ENCODE assay signal across 9 mouse cellular contexts in the genomic region with DNA sequence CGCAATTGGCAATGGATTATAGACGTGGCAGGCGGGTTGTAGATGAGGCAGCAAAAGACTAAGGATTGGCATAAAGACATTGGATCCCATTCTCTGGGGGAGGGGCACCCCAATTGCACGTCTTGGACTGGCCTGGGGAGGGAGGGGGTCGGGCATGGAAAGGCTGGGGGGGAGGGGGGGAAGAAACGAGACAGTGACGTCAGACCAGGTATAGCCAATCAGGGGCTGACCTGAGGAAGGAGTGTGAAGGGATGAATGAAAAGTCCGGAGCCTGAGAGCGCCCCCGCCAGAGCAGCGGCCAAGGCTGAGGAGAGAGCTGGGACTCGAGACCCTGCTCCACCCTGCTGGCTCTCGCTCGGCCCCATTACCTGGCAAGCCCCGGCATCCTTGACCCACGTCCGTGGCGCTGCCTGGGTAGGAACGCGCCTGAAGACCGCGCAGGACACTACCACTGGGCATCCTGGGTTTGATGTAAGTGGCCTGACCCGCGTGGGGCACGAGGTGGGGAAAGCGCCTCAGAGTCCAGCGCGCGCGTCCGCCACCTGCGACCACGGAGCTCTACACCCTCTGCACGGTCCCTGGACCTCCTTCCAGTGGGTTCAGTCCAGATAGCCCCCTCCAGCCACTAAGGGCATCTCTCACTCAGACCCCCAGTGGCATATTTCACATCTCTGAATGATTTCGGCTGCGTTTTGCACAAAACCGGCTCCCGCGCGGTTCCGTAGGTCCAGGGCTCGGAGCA. TPM values are rescaled to one million over a fixed set of nuclear protein-coding genes. Genes with fewer than 3 reads are reported as not detected.
DNase-seq lines count a peak whose midpoint lies in the region; ATAC-seq and TF ChIP-seq lines count a peak whose summit lies in the region.
"Had no signal": no experiment of that assay in that cellular context is flagged by ENCODE, and none has a peak within 500 bp of the region (broad histone marks: within the 10 kb centered on the region; RNA-seq: fewer than 3 reads in every experiment).

No protein-coding gene starts in this region.

- ATAC-seq in heart, embryonic 14.5 days (ENCODE audit: insufficient number of reproducible peaks, insufficient read depth, low FRiP score, low read depth) = no peak
- peak; percentile 89 for ATAC-seq in forebrain, embryonic 14.5 days

- WGBS in heart, embryonic 14.5 days = 1% methylated on average over 41 of the region's 42 CpGs
- 5% methylated on average over 41 of the region's 42 CpGs for WGBS in forebrain, embryonic 14.5 days
- WGBS in limb, embryonic 10.5 days = 2% methylated on average over 42 of the region's 42 CpGs

- no peaks in the 10 kb centered on the region for H3K36me3 ChIP-seq in heart, embryonic 14.5 days (ENCODE audit: control insufficient read depth, insufficient read depth, low read length)
- H3K36me3 ChIP-seq in forebrain, embryonic 14.5 days (ENCODE audit: control insufficient read depth, insufficient read depth, low read length) = peaks cover 79% of the 10 kb centered on the region
- no peaks in the 10 kb centered on the region for H3K36me3 ChIP-seq in limb, embryonic 10.5 days
- H3K36me3 ChIP-seq: G1E had no signal

- 0 out of 2 replicates have a peak, but pooled peaks have one; percentile 8 for TF ChIP-seq CTCF in brain, embryonic 14.5 days (IDR thresholded peaks at IDR 0.05; ENCODE audit: borderline replicate concordance, extremely low read depth, insufficient read depth, insufficient read length)

- H3K27ac ChIP-seq in heart, embryonic 14.5 days (replicated peaks in 1 of 2; ENCODE audit: control insufficient read depth in 1 of 2, insufficient read depth in 1 of 2, low read depth in 2 of 2, low read length in 2 of 2) = no peak overlapping the region
- peak overlapping the region; percentile 97 for H3K27ac ChIP-seq in forebrain, embryonic 14.5 days (ENCODE audit: low read depth, low read length)
- H3K27ac ChIP-seq in limb, embryonic 10.5 days = no peak overlapping the region

- no peak overlapping the region for H3K9ac ChIP-seq in heart, embryonic 14.5 days (ENCODE audit: low read length)
- peak overlapping the region; percentile 100 for H3K9ac ChIP-seq in forebrain, embryonic 14.5 days (ENCODE audit: low read length)

- DNase-seq in heart, postnatal 14 days = no peak
- peak; percentile 97 for DNase-seq in brain, embryonic 14.5 days (ENCODE audit: low read depth)
- DNase-seq in forebrain, embryonic 14.5 days (ENCODE audit: low spot score) = peak; percentile 97
- DNase-seq in limb, embryonic 10.5 days (ENCODE audit: low spot score) = no peak
- peak; percentile 79 for DNase-seq in right cerebral cortex, postnatal 4 days
- DNase-seq in c-Kit-positive CD71-positive TER-119-positive erythroid progenitor cells, embryonic 14.5 days (ENCODE audit: low spot score) = no peak
- DNase-seq in gastrocnemius, adult 8-10 months (ENCODE audit: low spot score in 2 of 2) = no peak

- peak; percentile 90; the same call in 1 of the 2 replicates for TF ChIP-seq POLR2A in brain, embryonic 14.5 days (IDR thresholded peaks at IDR 0.05; ENCODE audit: borderline replicate concordance, extremely low read depth, insufficient read depth, insufficient read length, poor library complexity, severe bottlenecking)

- peaks cover 98% of the 10 kb centered on the region for H3K27me3 ChIP-seq in heart, embryonic 14.5 days (ENCODE audit: control insufficient read depth, insufficient read depth, low read length)
- H3K27me3 ChIP-seq in forebrain, embryonic 14.5 days (replicated peaks; ENCODE audit: control insufficient read depth, insufficient read depth, low read length) = no peaks in the 10 kb centered on the region
- H3K27me3 ChIP-seq in limb, embryonic 10.5 days (ENCODE audit: low read depth, poor library complexity, severe bottlenecking) = peaks cover 100% of the 10 kb centered on the region

- H3K4me1 ChIP-seq in heart, embryonic 14.5 days (ENCODE audit: control insufficient read depth in 2 of 2, insufficient read depth in 2 of 2, low read length in 2 of 2) = peaks cover 0 to 9% of the 10 kb centered on the region in 2 experiments; a peak in 2 of 4 replicates
- peaks cover 20% of the 10 kb centered on the region; the same call in 1 of the 2 replicates for H3K4me1 ChIP-seq in forebrain, embryonic 14.5 days (ENCODE audit: control insufficient read depth, insufficient read depth, low read length)
- peaks cover 21% of the 10 kb centered on the region for H3K4me1 ChIP-seq in limb, embryonic 10.5 days

- intact Hi-C loops in heart, postnatal 14 days (cut with DNase I) = no loop called here

- H3K4me2 ChIP-seq in heart, embryonic 14.5 days (ENCODE audit: low read length) = peak overlapping the region; percentile 68
- H3K4me2 ChIP-seq in forebrain, embryonic 14.5 days (ENCODE audit: low read length) = peak overlapping the region; percentile 98

- no peaks in the 10 kb centered on the region for H3K9me3 ChIP-seq in heart, embryonic 14.5 days (ENCODE audit: control insufficient read depth, low read length)
- H3K9me3 ChIP-seq in forebrain, embryonic 14.5 days (replicated peaks; ENCODE audit: control insufficient read depth, low read length) = no peaks in the 10 kb centered on the region
- H3K9me3 ChIP-seq in limb, embryonic 10.5 days (replicated peaks) = no peaks in the 10 kb centered on the region
- H3K9me3 ChIP-seq: G1E had no signal

- peak overlapping the region in 1 of 2 experiments; percentile 37; a peak in 2 of 4 replicates for H3K4me3 ChIP-seq in heart, embryonic 14.5 days (ENCODE audit: control insufficient read depth in 1 of 2, insufficient read depth in 1 of 2, low read depth in 1 of 2, low read length in 2 of 2)
- peak overlapping the region; percentile 86 for H3K4me3 ChIP-seq in forebrain, embryonic 14.5 days (ENCODE audit: low read depth, low read length)
- peak overlapping the region; percentile 24 for H3K4me3 ChIP-seq in limb, embryonic 10.5 days

RNA-seq across cellular contexts. Expression of a gene that starts 40.1 kb away (rescaled TPM):
- polyA plus RNA-seq in heart, embryonic 14.5 days (2014; fragmentation: Nextera tagmentation; extraction: Ambion mirVana) = not detected in 2 replicates
- not detected for total RNA-seq in heart, postnatal 14 days (2021)
- 0.45 and 0.73 TPM in 2 replicates for polyA plus RNA-seq in brain, embryonic 14.5 days (2012; rRNA removed)
- 0.25 TPM in 1 of 2 replicates, not detected in the other for polyA plus RNA-seq in forebrain, embryonic 14.5 days (2014; fragmentation: Nextera tagmentation; extraction: Ambion mirVana)
- 0.18 and 0.34 TPM in 2 replicates for polyA plus RNA-seq in limb, embryonic 10.5 days (2016; fragmentation: Nextera tagmentation; extraction: Ambion mirVana)
- total RNA-seq in gastrocnemius, adult 8-10 months (2022) = not detected
- total RNA-seq: G1E had no signal
- polyA plus RNA-seq: G1E had no signal

Comparison
In these comparisons a context has a peak if more than half of its experiments do, and no peak if none do; other contexts are left out.
1. DNase-seq: peak in brain, embryonic 14.5 days (single experiment), forebrain, embryonic 14.5 days (single experiment) and right cerebral cortex, postnatal 4 days (single experiment); none in heart, postnatal 14 days (0 of 2), limb, embryonic 10.5 days (single experiment), c-Kit-positive CD71-positive TER-119-positive erythroid progenitor cells, embryonic 14.5 days (single experiment) and gastrocnemius, adult 8-10 months (0 of 2).